Mouse (Mus musculus): Measurements from ENCODE around the gene Lsm4. TPM values are rescaled to one million over a fixed set of nuclear protein-coding genes. Genes with fewer than 3 reads are reported as not detected.

Lsm4 gene
- polyA plus RNA-seq, 1 experiment from 2014 or later, result 256 TPM

DNA sequence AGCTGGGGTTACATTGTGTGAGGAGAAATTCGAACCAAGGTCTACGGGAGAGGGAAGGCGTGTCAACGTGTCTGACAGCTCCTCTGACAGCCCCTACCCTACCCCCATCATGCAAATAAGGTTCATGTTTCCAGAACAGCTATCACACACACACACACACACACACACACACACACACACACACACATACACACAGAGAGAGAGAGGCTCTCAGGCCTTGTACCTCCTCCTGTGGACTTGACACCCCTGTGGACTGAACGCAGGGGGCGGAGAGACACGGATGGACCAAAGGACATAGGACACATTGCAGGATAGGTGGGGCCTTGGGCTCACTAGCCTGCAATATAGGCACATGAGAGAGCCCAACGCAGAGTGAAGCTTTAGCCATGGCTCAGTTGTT is 36.2 kb upstream of the Lsm4 start:
- no peaks in the 10 kb centered on the region for H3K36me3 ChIP-seq
- no peak for ATAC-seq (replicated peaks; ENCODE audit: insufficient number of reproducible peaks, insufficient read depth, low FRiP score, low read depth)
- 60% methylated on average over 8 of the region's 8 CpGs for WGBS
- H3K27me3 ChIP-seq, result no peaks in the 10 kb centered on the region
- H3K4me2 ChIP-seq, result no peak overlapping the region
- H3K9me3 ChIP-seq (replicated peaks), result no peaks in the 10 kb centered on the region
- no peak overlapping the region for H3K4me3 ChIP-seq
- H3K4me1 ChIP-seq (replicated peaks), result peaks cover 41% of the 10 kb centered on the region
- no peak overlapping the region for H3K9ac ChIP-seq
- no peak overlapping the region for H3K27ac ChIP-seq

DNA sequence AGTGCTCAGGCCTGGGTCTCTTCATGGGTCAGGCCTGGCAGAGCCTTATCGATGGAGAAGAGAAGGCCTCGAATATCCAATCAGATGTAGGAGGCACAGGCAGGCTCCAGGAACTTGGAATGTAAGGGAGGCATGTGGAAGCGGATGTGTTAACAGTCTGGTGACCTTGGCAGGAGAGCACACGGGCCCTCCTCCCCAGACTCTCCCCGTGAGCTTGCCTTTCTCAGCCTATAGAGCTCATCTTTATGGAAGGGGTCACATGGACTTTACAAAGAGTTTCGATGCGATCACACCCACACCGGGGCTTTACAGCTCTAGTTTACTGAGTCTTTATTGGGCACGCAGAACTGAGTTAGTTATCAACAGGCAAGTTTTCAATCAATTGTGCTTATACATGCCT is 34.3 kb upstream of the Lsm4 start:
- H3K9ac ChIP-seq, result no peak overlapping the region
- no peaks in the 10 kb centered on the region for H3K27me3 ChIP-seq
- H3K4me1 ChIP-seq (replicated peaks), result peaks cover 30% of the 10 kb centered on the region
- no peak overlapping the region for H3K4me2 ChIP-seq
- no peak for ATAC-seq (replicated peaks; ENCODE audit: insufficient number of reproducible peaks, insufficient read depth, low FRiP score, low read depth)
- no peaks in the 10 kb centered on the region for H3K9me3 ChIP-seq (replicated peaks)
- H3K27ac ChIP-seq, result no peak overlapping the region; the same call in 1 of the 2 replicates
- H3K4me3 ChIP-seq, result no peak overlapping the region
- 52% methylated on average over 9 of the region's 9 CpGs for WGBS
- H3K36me3 ChIP-seq, result no peaks in the 10 kb centered on the region

DNA sequence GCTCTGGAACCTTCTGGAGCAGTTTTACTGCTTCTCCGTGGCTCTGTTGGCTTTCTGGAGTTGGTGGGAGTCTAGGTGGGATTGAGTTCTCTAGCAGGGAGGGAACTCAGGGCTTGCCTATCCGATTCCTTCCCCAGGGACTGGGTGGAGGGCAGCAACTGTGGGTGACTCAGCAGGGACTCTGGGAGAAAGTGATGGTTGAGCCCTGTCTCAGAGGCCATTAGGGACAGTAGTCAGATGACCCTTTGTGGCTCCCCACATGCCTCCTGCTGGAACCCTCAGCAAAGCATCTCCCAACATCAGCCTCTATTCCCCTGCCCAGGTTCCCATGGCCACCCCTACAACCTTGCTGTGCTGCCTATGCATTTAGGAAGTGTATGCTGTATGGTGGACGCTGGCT is 30.0 kb upstream of the Lsm4 start:
- no peak overlapping the region for H3K4me3 ChIP-seq
- no peaks in the 10 kb centered on the region for H3K9me3 ChIP-seq (replicated peaks)
- no peaks in the 10 kb centered on the region for H3K36me3 ChIP-seq
- H3K27me3 ChIP-seq, result no peaks in the 10 kb centered on the region
- 70% methylated on average over 3 of the region's 3 CpGs for WGBS
- H3K9ac ChIP-seq, result no peak overlapping the region
- no peak for ATAC-seq (replicated peaks; ENCODE audit: insufficient number of reproducible peaks, insufficient read depth, low FRiP score, low read depth)
- no peak overlapping the region for H3K27ac ChIP-seq
- no peak overlapping the region for H3K4me2 ChIP-seq
- H3K4me1 ChIP-seq (replicated peaks), result peaks cover 41% of the 10 kb centered on the region

GRCm38 (mm10) chr8:70644065-70644464 is 29.0 kb upstream of the Lsm4 start:
- Histone ChIP-seq H3K9ac (no peak overlapping the region), H3K27me3 (no peaks in the 10 kb centered on the region), H3K36me3 (no peaks in the 10 kb centered on the region), H3K9me3 (replicated peaks) (no peaks in the 10 kb centered on the region), H3K4me2 (no peak overlapping the region), H3K4me3 (no peak overlapping the region), H3K27ac (no peak overlapping the region), H3K4me1 (replicated peaks) (peaks cover 43% of the 10 kb centered on the region)
- no peak for ATAC-seq (replicated peaks; ENCODE audit: insufficient number of reproducible peaks, insufficient read depth, low FRiP score, low read depth)
- WGBS, result 89% methylated on average over 2 of the region's 2 CpGs

DNA sequence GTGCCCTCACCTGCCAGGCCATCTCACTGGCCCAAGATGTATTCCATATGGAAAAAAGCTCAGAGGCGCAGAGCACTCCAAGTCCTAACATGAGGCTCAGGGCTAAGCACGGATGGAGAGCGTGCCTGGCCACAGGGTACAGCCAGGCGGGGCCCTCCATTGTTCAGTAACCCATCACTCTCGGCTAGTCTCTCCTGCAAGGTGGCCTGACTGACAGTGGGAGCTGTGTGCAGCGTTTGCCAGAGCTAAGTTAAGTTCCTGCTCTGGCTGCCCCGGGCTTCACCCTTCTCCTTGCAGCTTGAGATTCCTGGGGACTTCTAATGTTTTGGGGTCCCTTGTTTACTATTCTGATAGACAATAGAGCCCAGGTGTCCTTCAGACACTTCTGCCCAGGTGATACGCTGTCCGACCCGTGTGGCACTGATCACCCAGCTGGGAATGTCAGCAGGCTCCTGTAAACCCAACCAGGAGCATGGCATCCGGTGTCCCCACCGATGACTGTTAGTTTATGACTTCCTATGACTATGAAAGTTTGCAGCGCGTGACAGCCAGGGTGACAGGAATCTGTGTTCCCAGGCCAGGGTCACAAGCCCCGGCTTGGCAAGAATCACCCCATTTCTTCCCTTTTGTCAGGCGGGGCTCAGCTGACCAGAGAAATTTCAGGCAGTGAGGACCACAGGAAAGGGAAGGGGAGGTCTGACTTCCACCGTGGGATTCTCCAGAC is 27.4 kb upstream of the Lsm4 start:
- Histone ChIP-seq H3K4me1 (replicated peaks) (peaks cover 53% of the 10 kb centered on the region), H3K27ac (peak overlapping the region; percentile 89), H3K27me3 (no peaks in the 10 kb centered on the region), H3K9ac (0 out of 2 replicates have a peak overlapping the region, but pooled peaks have one; percentile 5), H3K9me3 (replicated peaks) (no peaks in the 10 kb centered on the region), H3K4me3 (no peak overlapping the region), H3K36me3 (peaks cover 9% of the 10 kb centered on the region; the same call in 1 of the 2 replicates), H3K4me2 (no peak overlapping the region)
- no peak for ATAC-seq (replicated peaks; ENCODE audit: insufficient number of reproducible peaks, insufficient read depth, low FRiP score, low read depth)
- WGBS, result 60% methylated on average over 17 of the region's 17 CpGs

DNA sequence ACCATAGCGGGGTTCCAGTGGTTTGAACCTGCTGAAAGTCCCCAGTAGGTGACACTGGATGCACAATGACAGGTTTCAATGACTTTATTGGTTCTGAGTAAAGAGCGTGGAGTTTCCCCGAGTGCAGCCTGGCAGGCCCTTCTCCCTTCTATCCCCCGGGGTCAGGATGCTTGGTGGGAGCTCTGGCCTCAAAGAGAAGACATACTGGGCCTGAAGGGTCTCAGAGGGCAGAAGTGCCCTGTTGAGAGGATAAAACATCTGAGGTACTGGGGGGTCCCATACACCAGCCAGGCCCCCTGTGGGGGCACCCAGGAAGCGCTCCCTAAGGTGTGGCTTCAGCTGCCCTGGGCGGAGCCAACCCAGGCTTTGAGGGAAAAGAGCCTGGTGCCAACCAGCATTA is 26.7 kb upstream of the Lsm4 start:
- no peak for ATAC-seq (replicated peaks; ENCODE audit: insufficient number of reproducible peaks, insufficient read depth, low FRiP score, low read depth)
- Histone ChIP-seq H3K4me1 (replicated peaks) (peaks cover 53% of the 10 kb centered on the region), H3K9me3 (replicated peaks) (no peaks in the 10 kb centered on the region), H3K9ac (no peak overlapping the region), H3K4me2 (no peak overlapping the region), H3K27me3 (no peaks in the 10 kb centered on the region), H3K27ac (peak overlapping the region; percentile 89), H3K36me3 (peaks cover 14% of the 10 kb centered on the region; the same call in 1 of the 2 replicates), H3K4me3 (no peak overlapping the region)
- WGBS, result 67% methylated on average over 6 of the region's 6 CpGs

DNA sequence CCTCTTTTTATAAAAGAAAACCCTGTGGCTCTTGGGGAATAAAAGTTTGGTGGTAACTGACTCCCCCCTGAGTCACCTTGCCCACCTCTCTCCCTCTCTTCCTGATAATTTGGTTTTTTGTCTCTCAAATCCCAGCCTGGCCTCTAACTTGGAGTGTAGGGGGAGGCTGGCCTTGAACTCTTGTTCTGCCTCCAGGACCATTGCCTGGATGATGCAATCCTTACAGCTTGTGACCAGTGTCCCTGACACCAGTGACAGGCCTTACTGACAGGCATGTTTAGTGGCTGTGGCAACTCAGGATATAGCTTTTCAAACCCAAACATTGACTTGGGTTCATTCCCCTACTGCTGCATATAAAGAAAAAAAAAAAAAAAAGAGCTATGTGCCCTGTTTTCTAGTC is 26.3 kb upstream of the Lsm4 start:
- Histone ChIP-seq H3K4me2 (no peak overlapping the region), H3K27ac (peak overlapping the region; percentile 89), H3K4me1 (replicated peaks) (peaks cover 53% of the 10 kb centered on the region), H3K9me3 (replicated peaks) (no peaks in the 10 kb centered on the region), H3K27me3 (no peaks in the 10 kb centered on the region), H3K9ac (no peak overlapping the region), H3K4me3 (no peak overlapping the region), H3K36me3 (peaks cover 18% of the 10 kb centered on the region; the same call in 1 of the 2 replicates)
- ATAC-seq (replicated peaks; ENCODE audit: insufficient number of reproducible peaks, insufficient read depth, low FRiP score, low read depth), result no peak

DNA sequence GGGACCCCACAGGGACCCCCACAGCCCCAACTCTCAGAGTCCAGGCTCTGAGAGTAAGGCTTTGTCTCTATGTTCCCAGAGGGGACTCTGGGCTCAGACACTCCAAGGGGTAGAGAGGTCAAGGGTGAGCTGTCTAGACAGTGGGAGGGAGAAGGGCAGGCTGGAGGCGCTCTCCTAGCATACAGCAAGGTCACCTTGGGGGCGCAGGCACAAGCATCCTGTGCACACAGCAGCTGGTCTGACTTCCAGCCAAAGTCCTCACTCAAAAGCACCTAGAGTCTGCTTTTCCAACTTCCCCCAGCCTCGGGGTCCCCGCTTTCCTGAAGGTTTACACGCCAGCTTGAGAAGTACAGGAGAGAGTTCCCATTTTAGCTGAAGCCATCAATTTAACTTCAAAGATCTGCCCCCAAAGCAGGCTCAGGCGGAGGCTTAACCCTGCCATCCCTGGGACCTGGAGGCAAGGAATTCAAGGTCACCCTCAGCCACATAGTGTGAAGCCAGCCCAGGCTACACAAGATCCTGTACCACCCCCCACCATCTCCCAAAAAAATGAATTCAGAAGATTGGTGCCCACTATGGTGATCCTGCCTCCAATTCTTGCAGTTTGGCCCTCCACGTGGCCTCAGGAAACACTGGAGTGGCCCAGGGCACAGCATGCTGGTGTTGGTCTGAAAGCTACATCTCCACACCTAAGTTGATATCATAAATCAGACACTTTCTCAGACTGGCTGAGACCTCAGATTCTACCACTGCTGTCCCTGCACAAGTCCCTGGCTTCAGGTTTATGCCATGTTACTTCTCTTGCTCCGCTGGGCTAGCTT is 25.5 kb upstream of the Lsm4 start:
- WGBS, result 39% methylated on average over 8 of the region's 8 CpGs
- no peaks in the 10 kb centered on the region for H3K27me3 ChIP-seq
- H3K4me2 ChIP-seq, result no peak overlapping the region
- 0 out of 2 replicates have a peak, but pooled peaks have one; percentile 19 for ATAC-seq (replicated peaks; ENCODE audit: insufficient number of reproducible peaks, insufficient read depth, low FRiP score, low read depth)
- no peak overlapping the region for H3K4me3 ChIP-seq
- no peaks in the 10 kb centered on the region for H3K9me3 ChIP-seq (replicated peaks)
- H3K4me1 ChIP-seq (replicated peaks), result peaks cover 53% of the 10 kb centered on the region
- H3K27ac ChIP-seq, result peak overlapping the region; percentile 89
- H3K36me3 ChIP-seq, result peaks cover 25% of the 10 kb centered on the region
- no peak overlapping the region; the same call in 1 of the 2 replicates for H3K9ac ChIP-seq

DNA sequence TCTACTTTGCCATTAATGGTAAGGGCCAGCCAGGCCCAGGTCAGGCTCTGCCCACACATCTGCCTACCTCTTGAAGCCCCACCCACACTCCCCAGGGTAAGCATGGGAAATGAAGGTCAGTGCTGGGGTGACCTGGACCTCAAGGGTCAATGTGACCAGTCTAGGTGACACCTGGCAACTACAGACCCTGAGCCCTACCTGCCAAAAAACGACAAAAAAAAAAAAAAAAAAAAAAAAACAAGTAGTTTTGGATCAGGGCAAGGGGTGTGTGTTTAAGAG is 24.9 kb upstream of the Lsm4 start:
- H3K4me1 ChIP-seq (replicated peaks), result peaks cover 53% of the 10 kb centered on the region
- H3K27ac ChIP-seq, result peak overlapping the region; percentile 89

GRCm38 (mm10) chr8:70648921-70649320 is 24.1 kb upstream of the Lsm4 start:
- Histone ChIP-seq H3K4me3 (no peak overlapping the region), H3K27me3 (no peaks in the 10 kb centered on the region), H3K36me3 (peaks cover 28% of the 10 kb centered on the region), H3K27ac (peak overlapping the region; percentile 89), H3K9me3 (replicated peaks) (no peaks in the 10 kb centered on the region), H3K4me2 (no peak overlapping the region), H3K4me1 (replicated peaks) (peaks cover 53% of the 10 kb centered on the region), H3K9ac (peak overlapping the region; percentile 26; the same call in 1 of the 2 replicates)
- 0 out of 2 replicates have a peak, but pooled peaks have one; percentile 16 for ATAC-seq (replicated peaks; ENCODE audit: insufficient number of reproducible peaks, insufficient read depth, low FRiP score, low read depth)
- WGBS, result 46% methylated on average over 3 of the region's 3 CpGs

More for the DNA sequence above, 24.9 kb upstream of the Lsm4 start:
- Histone ChIP-seq H3K27me3 (no peaks in the 10 kb centered on the region), H3K9me3 (replicated peaks) (no peaks in the 10 kb centered on the region), H3K9ac (no peak overlapping the region), H3K36me3 (peaks cover 28% of the 10 kb centered on the region), H3K4me3 (no peak overlapping the region), H3K4me2 (no peak overlapping the region)
- WGBS, result 41% methylated on average over 1 of the region's 1 CpGs
- no peak for ATAC-seq (replicated peaks; ENCODE audit: insufficient number of reproducible peaks, insufficient read depth, low FRiP score, low read depth)

- ATAC-seq (replicated peaks; ENCODE audit: insufficient number of reproducible peaks, insufficient read depth, low FRiP score, low read depth), result peak; percentile 87
- 15% methylated on average over 4 of the region's 4 CpGs for WGBS
- Histone ChIP-seq H3K4me1 (replicated peaks) (peaks cover 53% of the 10 kb centered on the region), H3K36me3 (peaks cover 30% of the 10 kb centered on the region), H3K4me2 (no peak overlapping the region), H3K4me3 (no peak overlapping the region), H3K27me3 (no peaks in the 10 kb centered on the region), H3K9ac (0 out of 2 replicates have a peak overlapping the region, but pooled peaks have one; percentile 26), H3K27ac (peak overlapping the region; percentile 89), H3K9me3 (replicated peaks) (no peaks in the 10 kb centered on the region)
Observed at GRCm38 (mm10) chr8:70649324-70649723, 23.7 kb upstream of the Lsm4 start.

Measured in heart, embryonic 15.5 days (tissue).